9 mouse cellular contexts compared by ENCODE assay signal in the genomic region with DNA sequence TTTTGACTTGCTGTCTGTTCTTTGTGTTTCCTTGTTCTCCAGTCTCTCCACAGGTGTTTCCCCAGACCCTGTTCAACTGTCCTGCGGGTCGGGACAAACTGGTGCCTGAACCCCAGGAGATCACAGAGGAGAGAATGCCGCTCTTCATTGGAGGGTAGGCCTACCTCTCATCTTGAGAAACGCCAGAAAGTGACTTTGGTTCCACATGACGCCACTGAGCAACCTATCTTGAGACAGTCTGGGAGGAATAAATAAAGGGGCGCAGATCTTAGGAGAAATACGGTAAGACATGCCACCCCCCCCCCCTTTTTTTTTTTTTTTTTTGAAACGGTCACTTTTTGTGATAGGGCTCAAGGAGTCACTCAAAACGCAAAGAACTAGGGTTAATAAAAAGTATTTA. TPM values are rescaled to one million over a fixed set of nuclear protein-coding genes. Genes with fewer than 3 reads are reported as not detected.
DNase-seq lines count a peak whose midpoint lies in the region; ATAC-seq lines count a peak whose summit lies in the region.
"Had no signal": no experiment of that assay in that cellular context is flagged by ENCODE, and none has a peak within 500 bp of the region (broad histone marks: within the 10 kb centered on the region; RNA-seq: fewer than 3 reads in every experiment).

No protein-coding gene starts in this region.

- H3K9me3 ChIP-seq in hindbrain, embryonic 15.5 days: no peaks in the 10 kb centered on the region
- H3K9me3 ChIP-seq in megakaryocyte, embryonic 14.5 days: no peaks in the 10 kb centered on the region

- peaks cover 8% of the 10 kb centered on the region for H3K4me1 ChIP-seq in hindbrain, embryonic 15.5 days (replicated peaks)
- peaks cover 13% of the 10 kb centered on the region for H3K4me1 ChIP-seq in megakaryocyte, embryonic 14.5 days

- intact Hi-C loops in left cerebral cortex, postnatal 14 days (cut with DNase I): no loop called here
- intact Hi-C loops in left cerebral cortex, postnatal 10 days (cut with DNase I): no loop called here

- peak; percentile 12 to 36 for DNase-seq in left cerebral cortex, postnatal 14 days (ENCODE audit: low spot score in 2 of 2)
- DNase-seq in left cerebral cortex, postnatal 10 days (ENCODE audit: extremely low spot score in 1 of 2, low spot score in 2 of 2): no peak
- peak; percentile 12 for DNase-seq in ZHBTc4 (ENCODE audit: low read depth, low spot score)
- DNase-seq in embryo, embryonic 11.5 days (ENCODE audit: low read depth, low spot score): peak; percentile 29
- peak; percentile 16 for DNase-seq in thymus, postnatal 25 days
- DNase-seq in testis, postnatal 14 days (ENCODE audit: low spot score): no peak

- peak overlapping the region; percentile 52 for H3K4me3 ChIP-seq in hindbrain, embryonic 15.5 days
- H3K4me3 ChIP-seq in megakaryocyte, embryonic 14.5 days (replicated peaks): peak overlapping the region; percentile 88

- peak overlapping the region; percentile 69 for H3K4me2 ChIP-seq in hindbrain, embryonic 15.5 days

- H3K27ac ChIP-seq in hindbrain, embryonic 15.5 days (replicated peaks): peak overlapping the region; percentile 96

- peak overlapping the region; percentile 70; the same call in 1 of the 2 replicates for H3K9ac ChIP-seq in hindbrain, embryonic 15.5 days

- no peaks in the 10 kb centered on the region for H3K27me3 ChIP-seq in hindbrain, embryonic 15.5 days
- peaks cover 18% of the 10 kb centered on the region for H3K27me3 ChIP-seq in megakaryocyte, embryonic 14.5 days (replicated peaks)

- 2% methylated on average over 9 of the region's 9 CpGs for WGBS in hindbrain, embryonic 15.5 days

- H3K36me3 ChIP-seq in hindbrain, embryonic 15.5 days: no peaks in the 10 kb centered on the region
- H3K36me3 ChIP-seq in megakaryocyte, embryonic 14.5 days (replicated peaks; ENCODE audit: low read length): no peaks in the 10 kb centered on the region

- ATAC-seq in hindbrain, embryonic 15.5 days (ENCODE audit: low FRiP score, low read depth): peak; percentile 53

RNA-seq across cellular contexts. Expression of gene H2-M10.1, which starts 11.4 kb away (rescaled TPM):
- total RNA-seq in left cerebral cortex, postnatal 14 days (2021): not detected
- not detected for total RNA-seq in left cerebral cortex, postnatal 10 days (2021)
- polyA plus RNA-seq in hindbrain, embryonic 15.5 days (2015; fragmentation: Nextera tagmentation; extraction: Ambion mirVana): not detected in 2 replicates
- polyA plus RNA-seq in megakaryocyte, embryonic 14.5 days (2012; ENCODE audit: insufficient read depth, low replicate concordance): not detected in 2 replicates
- total RNA-seq: heart, adult 18-20 months had no signal

RNA-seq across cellular contexts. Expression of gene H2-M10.2, which starts 28.2 kb away (rescaled TPM):
- not detected for total RNA-seq in left cerebral cortex, postnatal 14 days (2021)
- not detected for total RNA-seq in left cerebral cortex, postnatal 10 days (2021)
- polyA plus RNA-seq in hindbrain, embryonic 15.5 days (2015; fragmentation: Nextera tagmentation; extraction: Ambion mirVana): 0.29 TPM in 1 of 2 replicates, not detected in the other
- polyA plus RNA-seq in megakaryocyte, embryonic 14.5 days (2012; ENCODE audit: insufficient read depth, low replicate concordance): not detected in 2 replicates
- total RNA-seq: heart, adult 18-20 months had no signal

RNA-seq across cellular contexts. Expression of gene Trim39, which starts 42.5 kb away (rescaled TPM):
- total RNA-seq in left cerebral cortex, postnatal 14 days (2021): 10 to 100 TPM; 20.0 to 20.2 TPM
- 10 to 100 TPM; 18.9 to 19.7 TPM for total RNA-seq in left cerebral cortex, postnatal 10 days (2021)
- 24.8 and 27.1 TPM in 2 replicates for polyA plus RNA-seq in hindbrain, embryonic 15.5 days (2015; fragmentation: Nextera tagmentation; extraction: Ambion mirVana)
- polyA plus RNA-seq in megakaryocyte, embryonic 14.5 days (2012; ENCODE audit: insufficient read depth, low replicate concordance): 2.5 TPM in 2 replicates

RNA-seq across cellular contexts. Expression of gene H2-M10.3, which starts 53.7 kb away (rescaled TPM):
- not detected for total RNA-seq in left cerebral cortex, postnatal 14 days (2021)
- not detected for total RNA-seq in left cerebral cortex, postnatal 10 days (2021)
- polyA plus RNA-seq in hindbrain, embryonic 15.5 days (2015; fragmentation: Nextera tagmentation; extraction: Ambion mirVana): not detected in 2 replicates
- polyA plus RNA-seq in megakaryocyte, embryonic 14.5 days (2012; ENCODE audit: insufficient read depth, low replicate concordance): not detected in 2 replicates
- total RNA-seq: heart, adult 18-20 months had no signal

RNA-seq across cellular contexts. Expression of gene Rpp21, which starts 56.6 kb away (rescaled TPM):
- total RNA-seq in left cerebral cortex, postnatal 14 days (2021): 10 to 100 TPM; 43.5 to 51.3 TPM
- total RNA-seq in left cerebral cortex, postnatal 10 days (2021): 10 to 100 TPM; 43.0 to 51.8 TPM
- polyA plus RNA-seq in hindbrain, embryonic 15.5 days (2015; fragmentation: Nextera tagmentation; extraction: Ambion mirVana): 132 and 133 TPM in 2 replicates
- 81.8 and 103 TPM in 2 replicates for polyA plus RNA-seq in megakaryocyte, embryonic 14.5 days (2012; ENCODE audit: insufficient read depth, low replicate concordance)

Comparison
In these comparisons a context has a peak if more than half of its experiments do, and no peak if none do; other contexts are left out.
1. DNase-seq: peak in left cerebral cortex, postnatal 14 days (2 of 2), ZHBTc4 (single experiment), embryo, embryonic 11.5 days (single experiment) and thymus, postnatal 25 days (single experiment); none in left cerebral cortex, postnatal 10 days (0 of 2) and testis, postnatal 14 days (single experiment).